Mouse (Mus musculus) right cerebral cortex, postnatal 14 days (tissue): ENCODE data around the gene Mup12.
"Not testable (repeated sequence)": the region's sequence is repeated elsewhere in the genome, so short reads cannot be mapped to it uniquely, and the experiment has no call there.

Experiments used
- DNase-seq: peaks from one replicate; pipeline ENCODE4 v3.0.0; 2022

Gene Mup12

DNA sequence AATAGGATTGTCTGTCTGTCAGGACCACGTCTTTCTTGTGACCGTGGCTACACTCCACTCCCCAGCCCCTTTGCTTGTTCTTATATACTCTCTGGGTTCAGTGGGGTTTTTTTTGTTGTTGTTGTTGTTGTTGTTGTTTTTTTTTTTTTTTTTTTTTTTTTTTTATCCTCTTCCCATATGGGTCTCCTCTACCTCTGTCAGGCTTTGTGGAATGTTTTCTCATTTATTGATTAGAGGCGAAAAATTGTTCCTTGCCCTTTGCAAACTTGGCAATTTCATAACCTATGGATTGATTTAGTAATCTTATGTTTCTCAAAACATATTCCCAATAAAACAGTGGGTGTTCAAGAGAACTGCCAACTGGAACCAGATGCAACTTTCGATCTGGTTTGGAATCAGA lies at the start of gene Mup12:
Mup12 (minus strand) TSS at position 101 of the 400 bp plus-strand sequence.
- not testable (repeated sequence) for DNase-seq
